Mouse (Mus musculus): Measurements from ENCODE around the gene Phc2. TPM values are rescaled to one million over a fixed set of nuclear protein-coding genes. Genes with fewer than 3 reads are reported as not detected.
A peak's percentile ranks its signal among the peaks of the same experiment; 100 is the strongest.

The Phc2 gene
- polyA plus RNA-seq, 1 experiment = 100 TPM

DNA sequence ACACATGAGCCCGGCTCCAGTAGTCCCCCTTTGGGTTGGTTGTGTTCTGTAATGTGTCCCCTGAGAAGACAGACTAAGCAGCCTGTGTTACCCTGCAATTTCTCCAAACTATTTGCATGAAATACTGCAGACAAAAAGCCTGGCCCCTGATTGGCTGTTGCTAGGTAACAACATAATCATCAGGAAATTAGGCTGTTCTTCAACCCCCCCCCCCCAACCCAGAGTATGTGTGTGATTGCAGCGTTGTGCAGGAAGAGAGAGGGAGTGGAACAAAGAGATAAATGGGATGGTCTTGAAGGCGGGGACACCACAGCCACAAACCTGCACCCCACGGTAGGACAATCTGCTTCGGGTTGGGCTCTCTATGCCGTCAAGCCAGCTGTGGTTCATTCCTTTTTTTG lies 34.0 kb downstream of the Phc2 start:
- no peaks in the 10 kb centered on the region for H3K36me3 ChIP-seq (ENCODE audit: control insufficient read depth, insufficient read depth)
- no peak for TF ChIP-seq USF1 (IDR thresholded peaks at IDR 0.05; ENCODE audit: low read depth)
- TF ChIP-seq E2F4 (IDR thresholded peaks at IDR 0.05; ENCODE audit: insufficient read depth) = no peak
- TF ChIP-seq MYOG (IDR thresholded peaks at IDR 0.05; ENCODE audit: control insufficient read depth in 1 of 3, insufficient read depth in 1 of 3, insufficient read length in 2 of 3, low read depth in 2 of 3) = no peak
- TF ChIP-seq SRF (IDR thresholded peaks at IDR 0.05; ENCODE audit: control insufficient read depth, insufficient read length, low read depth) = no peak
- no peak for TF ChIP-seq POLR2A (IDR thresholded peaks at IDR 0.05; ENCODE audit: insufficient read length, low read depth)
- TF ChIP-seq TCF12 (IDR thresholded peaks at IDR 0.05; ENCODE audit: insufficient read depth, poor library complexity, severe bottlenecking) = no peak
- TF ChIP-seq REST (IDR thresholded peaks at IDR 0.05; ENCODE audit: insufficient read depth, insufficient read length) = no peak
- TF ChIP-seq MAX (IDR thresholded peaks at IDR 0.05; ENCODE audit: low read depth) = no peak
- TF ChIP-seq TCF3 (IDR thresholded peaks at IDR 0.05; ENCODE audit: insufficient read length, low read depth) = no peak
- no peak for TF ChIP-seq POLR2AphosphoS2 (IDR thresholded peaks at IDR 0.05; ENCODE audit: insufficient read length, low read depth)
- no peak for TF ChIP-seq CEBPB (IDR thresholded peaks at IDR 0.05; ENCODE audit: insufficient read depth, poor library complexity, severe bottlenecking)
- TF ChIP-seq MYOD1 (IDR thresholded peaks at IDR 0.05; ENCODE audit: control insufficient read depth in 1 of 3, insufficient read length in 2 of 3, low read depth in 2 of 3) = no peak
- H3K27me3 ChIP-seq (ENCODE audit: control insufficient read depth, insufficient read depth, insufficient read length) = no peaks in the 10 kb centered on the region
- H3ac ChIP-seq (ENCODE audit: control insufficient read depth, insufficient read length) = no peak overlapping the region
- H3K79me2 ChIP-seq (ENCODE audit: control insufficient read depth, insufficient read depth) = no peaks in the 10 kb centered on the region
- H3K4me3 ChIP-seq = no peak overlapping the region
- no peak overlapping the region for H3K4me2 ChIP-seq (ENCODE audit: low read depth)

DNA sequence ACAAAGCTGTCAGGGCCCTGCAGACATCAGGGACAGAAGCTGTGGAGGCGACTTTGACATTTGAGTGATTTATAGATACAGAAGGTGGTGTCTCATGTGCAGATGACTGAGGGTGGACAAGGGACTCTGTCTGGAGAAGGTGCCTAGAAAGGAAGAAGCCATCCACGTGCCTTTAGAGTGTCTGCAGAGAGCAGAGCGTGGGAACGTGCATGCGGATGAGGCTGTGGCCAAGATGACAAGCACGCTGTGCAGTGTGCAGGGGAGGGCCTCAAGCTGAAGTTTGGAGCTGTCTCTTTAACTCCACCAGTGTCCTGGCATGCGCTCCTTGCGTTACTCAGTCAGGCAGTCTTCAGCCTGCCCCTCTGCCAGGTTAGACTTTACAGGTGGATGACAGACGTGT lies 34.5 kb downstream of the Phc2 start:
- no peak for TF ChIP-seq MYOG (IDR thresholded peaks at IDR 0.05; ENCODE audit: control insufficient read depth in 1 of 3, insufficient read depth in 1 of 3, insufficient read length in 2 of 3, low read depth in 2 of 3)
- TF ChIP-seq REST (IDR thresholded peaks at IDR 0.05; ENCODE audit: insufficient read depth, insufficient read length) = no peak
- TF ChIP-seq TCF3 (IDR thresholded peaks at IDR 0.05; ENCODE audit: insufficient read length, low read depth) = no peak
- no peak for TF ChIP-seq TCF12 (IDR thresholded peaks at IDR 0.05; ENCODE audit: insufficient read depth, poor library complexity, severe bottlenecking)
- TF ChIP-seq E2F4 (IDR thresholded peaks at IDR 0.05; ENCODE audit: insufficient read depth) = no peak
- TF ChIP-seq MAX (IDR thresholded peaks at IDR 0.05; ENCODE audit: low read depth) = no peak
- no peak for TF ChIP-seq CEBPB (IDR thresholded peaks at IDR 0.05; ENCODE audit: insufficient read depth, poor library complexity, severe bottlenecking)
- TF ChIP-seq SRF (IDR thresholded peaks at IDR 0.05; ENCODE audit: control insufficient read depth, insufficient read length, low read depth) = no peak
- no peak for TF ChIP-seq POLR2AphosphoS2 (IDR thresholded peaks at IDR 0.05; ENCODE audit: insufficient read length, low read depth)
- TF ChIP-seq MYOD1 (IDR thresholded peaks at IDR 0.05; ENCODE audit: control insufficient read depth in 1 of 3, insufficient read length in 2 of 3, low read depth in 2 of 3) = no peak
- no peak for TF ChIP-seq USF1 (IDR thresholded peaks at IDR 0.05; ENCODE audit: low read depth)
- Histone ChIP-seq H3K36me3 (ENCODE audit: control insufficient read depth, insufficient read depth) (no peaks in the 10 kb centered on the region), H3K27me3 (ENCODE audit: control insufficient read depth, insufficient read depth, insufficient read length) (no peaks in the 10 kb centered on the region), H3K4me3 (no peak overlapping the region), H3K79me2 (ENCODE audit: control insufficient read depth, insufficient read depth) (no peaks in the 10 kb centered on the region), H3K4me2 (ENCODE audit: low read depth) (no peak overlapping the region), H3ac (ENCODE audit: control insufficient read depth, insufficient read length) (no peak overlapping the region)

DNA sequence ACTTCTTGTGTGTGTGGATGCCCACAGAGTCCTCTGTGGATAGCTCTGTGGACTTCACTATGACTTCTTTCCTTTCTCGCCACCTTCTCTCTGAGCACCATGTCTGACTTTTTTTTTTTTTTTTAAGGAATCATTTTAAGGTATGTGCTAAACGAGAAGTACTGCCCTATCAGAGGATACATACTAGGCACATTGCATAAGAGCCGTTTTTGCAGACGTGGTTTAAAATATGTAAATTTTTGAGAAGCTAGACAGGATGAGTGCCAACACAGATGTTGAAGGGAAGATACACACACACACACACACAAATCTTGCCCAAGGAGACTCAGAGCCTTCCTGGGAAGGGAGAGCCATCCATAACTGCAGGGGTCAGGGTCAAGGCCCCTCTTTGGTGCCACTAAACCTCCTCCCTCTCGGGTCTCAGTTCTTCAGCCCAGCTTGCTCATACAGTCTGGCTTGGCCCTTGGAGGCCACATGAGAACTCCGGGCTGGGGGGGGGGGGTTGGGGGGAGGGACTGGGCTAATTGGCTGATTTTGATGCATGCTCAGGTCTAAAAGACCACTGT lies 35.3 kb downstream of the Phc2 start:
- H3K4me3 ChIP-seq = no peak overlapping the region
- no peaks in the 10 kb centered on the region for H3K36me3 ChIP-seq (ENCODE audit: control insufficient read depth, insufficient read depth)
- no peak overlapping the region for H3ac ChIP-seq (ENCODE audit: control insufficient read depth, insufficient read length)
- H3K79me2 ChIP-seq (ENCODE audit: control insufficient read depth, insufficient read depth) = no peaks in the 10 kb centered on the region
- no peak for TF ChIP-seq SRF (IDR thresholded peaks at IDR 0.05; ENCODE audit: control insufficient read depth, insufficient read length, low read depth)
- TF ChIP-seq MYOD1 (IDR thresholded peaks at IDR 0.05; ENCODE audit: control insufficient read depth in 1 of 3, insufficient read length in 2 of 3, low read depth in 2 of 3) = no peak
- TF ChIP-seq E2F4 (IDR thresholded peaks at IDR 0.05; ENCODE audit: insufficient read depth) = no peak
- TF ChIP-seq USF1 (IDR thresholded peaks at IDR 0.05; ENCODE audit: low read depth) = no peak
- no peak for TF ChIP-seq CEBPB (IDR thresholded peaks at IDR 0.05; ENCODE audit: insufficient read depth, poor library complexity, severe bottlenecking)
- H3K4me2 ChIP-seq (ENCODE audit: low read depth) = no peak overlapping the region
- no peaks in the 10 kb centered on the region for H3K27me3 ChIP-seq (ENCODE audit: control insufficient read depth, insufficient read depth, insufficient read length)

DNA sequence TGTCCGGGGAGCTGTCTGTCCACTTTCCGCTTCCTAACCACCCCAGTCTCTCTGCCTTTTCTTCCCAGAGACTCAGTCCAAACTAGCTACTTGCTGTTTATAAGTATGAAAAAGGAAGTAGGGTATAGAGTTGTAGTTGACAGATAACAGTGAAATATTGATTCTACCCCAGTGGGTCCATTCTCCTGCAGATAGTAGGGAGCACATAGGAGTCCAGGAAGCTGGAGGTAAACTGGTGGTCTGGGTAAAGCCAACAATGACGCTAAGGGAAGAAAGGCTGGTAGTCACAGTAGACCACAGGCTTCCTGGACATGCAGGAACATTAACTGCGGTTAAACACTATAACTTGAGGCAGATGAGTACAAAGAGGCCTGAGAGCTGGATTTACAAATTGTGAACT lies 36.7 kb downstream of the Phc2 start:
- TF ChIP-seq REST (IDR thresholded peaks at IDR 0.05; ENCODE audit: insufficient read depth, insufficient read length) (no peak), TCF12 (IDR thresholded peaks at IDR 0.05; ENCODE audit: insufficient read depth, poor library complexity, severe bottlenecking) (no peak), E2F4 (IDR thresholded peaks at IDR 0.05; ENCODE audit: insufficient read depth) (no peak), POLR2A (IDR thresholded peaks at IDR 0.05; ENCODE audit: insufficient read length, low read depth) (no peak), MYOD1 (IDR thresholded peaks at IDR 0.05; ENCODE audit: control insufficient read depth in 1 of 3, insufficient read length in 2 of 3, low read depth in 2 of 3) (no peak)
- H3K4me2 ChIP-seq (ENCODE audit: low read depth) = no peak overlapping the region

DNA sequence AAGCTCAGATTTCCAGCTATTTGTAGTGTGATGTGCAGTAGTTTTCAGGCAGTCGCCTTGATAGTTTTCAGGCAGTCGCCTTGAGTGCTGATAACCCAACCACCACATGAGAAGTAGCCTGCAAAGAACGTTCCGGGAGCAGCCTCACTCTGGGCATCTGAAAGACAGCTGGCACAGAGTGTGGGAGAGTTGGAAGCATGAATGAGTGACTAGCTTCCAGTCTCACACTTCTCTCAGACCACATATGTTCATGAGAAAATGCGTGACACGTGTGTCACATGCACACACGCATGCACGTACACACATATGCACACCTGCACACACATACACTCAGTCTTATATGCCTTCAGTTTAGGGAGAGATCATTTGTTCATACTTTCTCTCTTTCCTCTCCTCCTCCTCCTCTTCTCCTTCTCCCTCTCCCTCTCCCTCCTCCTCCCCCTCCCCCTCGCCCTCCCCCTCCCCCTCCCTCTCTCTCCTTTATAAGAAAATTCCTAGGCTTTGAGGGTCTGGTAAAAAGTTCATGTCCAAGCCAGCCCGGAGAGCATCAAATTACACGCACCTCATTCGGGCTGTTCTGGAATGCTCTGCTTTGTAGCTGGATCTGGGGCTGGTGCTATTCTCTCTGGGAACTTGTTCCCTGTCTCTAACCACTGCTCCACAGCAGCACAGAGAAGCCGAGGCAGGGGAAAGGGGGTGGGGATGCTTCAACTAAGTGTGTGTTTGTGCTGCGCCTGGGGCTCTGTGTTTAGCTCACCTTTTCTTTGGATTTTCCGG lies 37.8 kb downstream of the Phc2 start:
- H3K27me3 ChIP-seq (ENCODE audit: control insufficient read depth, insufficient read depth, insufficient read length) = no peaks in the 10 kb centered on the region
- no peak overlapping the region for H3K4me3 ChIP-seq
- no peaks in the 10 kb centered on the region for H3K79me2 ChIP-seq (ENCODE audit: control insufficient read depth, insufficient read depth)
- H3K4me2 ChIP-seq (ENCODE audit: low read depth) = peak overlapping the region; percentile 35
- peak in 1 of 3 experiments; percentile 48 for TF ChIP-seq MYOG (IDR thresholded peaks at IDR 0.05; ENCODE audit: control insufficient read depth in 1 of 3, insufficient read depth in 1 of 3, insufficient read length in 2 of 3, low read depth in 2 of 3)
- no peak for TF ChIP-seq E2F4 (IDR thresholded peaks at IDR 0.05; ENCODE audit: insufficient read depth)
- no peak for TF ChIP-seq POLR2A (IDR thresholded peaks at IDR 0.05; ENCODE audit: insufficient read length, low read depth)
- no peak overlapping the region for H3ac ChIP-seq (ENCODE audit: control insufficient read depth, insufficient read length)
- no peaks in the 10 kb centered on the region for H3K36me3 ChIP-seq (ENCODE audit: control insufficient read depth, insufficient read depth)

More for the DNA sequence above, 36.7 kb downstream of the Phc2 start:
- Histone ChIP-seq H3ac (ENCODE audit: control insufficient read depth, insufficient read length) (no peak overlapping the region), H3K79me2 (ENCODE audit: control insufficient read depth, insufficient read depth) (no peaks in the 10 kb centered on the region), H3K4me3 (no peak overlapping the region), H3K36me3 (ENCODE audit: control insufficient read depth, insufficient read depth) (no peaks in the 10 kb centered on the region), H3K27me3 (ENCODE audit: control insufficient read depth, insufficient read depth, insufficient read length) (no peaks in the 10 kb centered on the region)

Measured in myocyte (in vitro differentiated cells).